Mouse (Mus musculus) CH12.LX (cell line): ENCODE data around the gene Nhlrc4. TPM values are rescaled to one million over a fixed set of nuclear protein-coding genes. Genes with fewer than 3 reads are reported as not detected.

Experiments
- DNase-seq: peaks from one replicate; pipeline ENCODE4 v3.0.0-alpha.2; 2013; ENCODE audit errors: extremely low read depth
- H3K27ac ChIP-seq: 2 replicates; pipeline ENCODE4 v1.5.1; 2012; ENCODE audit warnings: low read depth, mild to moderate bottlenecking, control low read depth, moderate library complexity; ENCODE audit not compliant: insufficient read depth
- H3K27me3 ChIP-seq: replicated peaks from 2 replicates; pipeline ENCODE3; 2012; ENCODE audit warnings: inconsistent platforms
- H3K36me3 ChIP-seq, 2 experiments: replicated peaks in 1 of 2; 2 replicates each; pipeline versions ENCODE3 to v1.6.1; 2012; ENCODE audit warnings: inconsistent platforms in 1 of 2, low read length in 1 of 2, mild to moderate bottlenecking in 1 of 2, mixed read lengths in 1 of 2, moderate library complexity in 1 of 2; ENCODE audit not compliant: control insufficient read depth in 1 of 2, insufficient read depth in 1 of 2
- H3K4me1 ChIP-seq, 2 experiments: 2 replicates each; pipeline ENCODE4 v1.6.1; 2012; ENCODE audit warnings: inconsistent platforms in 1 of 2, moderate library complexity in 1 of 2; ENCODE audit not compliant: insufficient read depth in 2 of 2, control insufficient read depth in 1 of 2
- H3K4me2 ChIP-seq: 2 replicates; pipeline ENCODE4 v1.6.1; 2012; ENCODE audit warnings: low read depth, mild to moderate bottlenecking, control low read depth; ENCODE audit not compliant: poor library complexity, insufficient read depth, severe bottlenecking
- H3K4me3 ChIP-seq, 3 experiments: fragments of 150-350 bp in 1 of 3; sonication (generic) in 1 of 3; replicated peaks in 1 of 3; 2 replicates each; pipeline versions ENCODE3 to v1.5.1; 2011 to 2012; ENCODE audit warnings: low read depth in 2 of 3, low read length in 2 of 3, mild to moderate bottlenecking in 2 of 3, moderate library complexity in 2 of 3, control low read depth in 1 of 3, improper control_type of control experiment in 1 of 3, inconsistent platforms in 1 of 3, mixed read lengths in 1 of 3; ENCODE audit not compliant: poor library complexity in 1 of 3
- H3K79me2 ChIP-seq: replicated peaks from 2 replicates; pipeline ENCODE4 v1.6.1; 2012; ENCODE audit warnings: mild to moderate bottlenecking, moderate library complexity; ENCODE audit not compliant: control insufficient read depth, poor library complexity, insufficient read depth, severe bottlenecking; ENCODE audit errors: extremely low read depth
- H3K9ac ChIP-seq: 2 replicates; pipeline ENCODE4 v1.6.1; 2012; ENCODE audit warnings: low read depth, mild to moderate bottlenecking, control low read depth, moderate library complexity; ENCODE audit not compliant: insufficient read depth
- H3K9me3 ChIP-seq: replicated peaks from 2 replicates; pipeline ENCODE3; 2012; ENCODE audit warnings: low read length, inconsistent platforms, mixed read lengths
- CHD2 ChIP-seq: IDR thresholded peaks from 2 replicates; pipeline ENCODE4 v1.6.1; 2011; ENCODE audit warnings: low read length, improper control_type of control experiment
- CTCF ChIP-seq, 2 experiments: IDR thresholded peaks in 1 of 2; conservative IDR thresholded peaks in 1 of 2; 2 replicates each; pipeline ENCODE4 v1.5.1; 2011 to 2012; ENCODE audit warnings: low read depth in 2 of 2, low read length in 2 of 2, improper control_type of control experiment in 1 of 2, inconsistent platforms in 1 of 2, mild to moderate bottlenecking in 1 of 2, moderate library complexity in 1 of 2
- E2F4 ChIP-seq: IDR thresholded peaks from 2 replicates; pipeline ENCODE4 v1.6.1; 2011; ENCODE audit warnings: low read depth, low read length, improper control_type of control experiment; ENCODE audit not compliant: insufficient replicate concordance
- ELF1 ChIP-seq: IDR thresholded peaks from 2 replicates; pipeline ENCODE4 v1.6.1; 2014; ENCODE audit warnings: low read depth, mild to moderate bottlenecking, inconsistent platforms, low read length, improper control_type of control experiment
- EP300 ChIP-seq: IDR thresholded peaks from 2 replicates; pipeline ENCODE4 v1.6.1; 2011; ENCODE audit warnings: low read length, improper control_type of control experiment
- ETS1 ChIP-seq: conservative IDR thresholded peaks from 2 replicates; pipeline ENCODE4 v1.6.1; 2012; ENCODE audit warnings: low read depth, mild to moderate bottlenecking, inconsistent platforms, low read length, improper control_type of control experiment, moderate library complexity
- GABPA ChIP-seq: IDR thresholded peaks from 2 replicates; pipeline ENCODE4 v1.6.1; 2012; ENCODE audit warnings: low read depth, low read length, improper control_type of control experiment, inconsistent platforms; ENCODE audit not compliant: insufficient replicate concordance
- HCFC1 ChIP-seq: IDR thresholded peaks from 2 replicates; pipeline ENCODE4 v1.6.1; 2012; ENCODE audit warnings: low read depth, mild to moderate bottlenecking, inconsistent platforms, low read length, improper control_type of control experiment
- JUND ChIP-seq: conservative IDR thresholded peaks from 2 replicates; pipeline ENCODE4 v1.6.1; 2011; ENCODE audit warnings: low read depth, low read length, improper control_type of control experiment
- MAFK ChIP-seq: IDR thresholded peaks from 2 replicates; pipeline ENCODE4 v1.6.1; 2011; ENCODE audit warnings: low read length, improper control_type of control experiment; ENCODE audit not compliant: insufficient replicate concordance
- NELFE ChIP-seq: IDR thresholded peaks from 2 replicates; pipeline ENCODE4 v1.6.1; 2011; ENCODE audit warnings: low read depth, low read length, improper control_type of control experiment
- POLR2A ChIP-seq: IDR thresholded peaks from 2 replicates; pipeline ENCODE4 v1.6.1; 2011; ENCODE audit warnings: low read depth, mild to moderate bottlenecking, improper control_type of control experiment, low read length
- SIN3A ChIP-seq: IDR thresholded peaks from 2 replicates; pipeline ENCODE4 v1.6.1; 2012; ENCODE audit warnings: low read length, improper control_type of control experiment, inconsistent platforms
- TBP ChIP-seq: conservative IDR thresholded peaks from 2 replicates; pipeline ENCODE4 v1.6.1; 2011; ENCODE audit warnings: low read depth, low read length, improper control_type of control experiment
- ZC3H11A ChIP-seq: IDR thresholded peaks from 2 replicates; pipeline ENCODE4 v1.6.1; 2012; ENCODE audit warnings: low read depth, mild to moderate bottlenecking, inconsistent platforms, low read length, improper control_type of control experiment
- dilution Hi-C: fragments of 300-500 bp; cut with MboI; formaldehyde crosslinking; loops from 2 replicates; pipeline ENCODE4 v1.14.3; 2020; ENCODE audit warnings: low sequenced_read_pairs; ENCODE audit not compliant: extremely low pct_unique_long_range_greater_than_20kb, extremely low pct_ligation_motif_present
- in situ Hi-C: fragments of 300-500 bp; cut with MboI; formaldehyde crosslinking; loops from 3 replicates; pipeline ENCODE4 v1.14.3; 2019; ENCODE audit warnings: low sequenced_read_pairs, low pct_ligation_motif_present, low pct_unique_long_range_greater_than_20kb, mixed read lengths
- polyA plus RNA-seq: library from polyadenylated mRNA; unstranded; fragments of >175 nt; gene quantifications from 2 replicates; pipeline ENCODE4 v1.2.1, GENCODE M21; 2012; ENCODE audit warnings: low read depth; ENCODE audit not compliant: insufficient read length
- total RNA-seq, 2 experiments: library from RNA; depleted of rRNA; stranded (reverse); fragments of 300-350 nt in 1 of 2; fragments of >200 nt in 1 of 2; gene quantifications; 2 replicates each; pipeline ENCODE4 v1.2.3; 2012 to 2014

The Nhlrc4 gene
- total and polyA plus RNA-seq, 3 experiments: not detected

DNA sequence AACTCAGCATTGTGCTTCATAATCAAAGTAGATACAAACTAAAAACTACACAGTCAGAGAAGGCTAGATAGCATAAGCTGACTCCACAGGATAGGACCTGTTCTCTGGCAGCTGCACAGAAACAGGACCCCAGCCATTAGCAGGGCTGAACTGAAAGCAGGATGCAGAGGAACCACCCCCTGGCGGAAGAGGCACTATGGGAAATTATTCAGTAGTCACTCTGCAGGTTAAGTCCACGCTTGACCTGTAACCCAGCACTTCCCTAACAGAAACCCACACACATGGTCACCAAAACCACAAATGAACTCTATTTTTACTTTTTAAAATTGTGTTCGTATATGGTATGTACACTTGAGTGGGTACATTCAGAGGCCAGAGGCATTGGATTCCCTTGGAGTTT lies 41.7 kb downstream of the Nhlrc4 start:
- Histone ChIP-seq H3K4me3 (peak overlapping the region in 1 of 3 experiments; percentile 30), H3K9me3 (peaks cover 5% of the 10 kb centered on the region), H3K79me2 (peaks cover 7% of the 10 kb centered on the region), H3K4me2 (peak overlapping the region; percentile 19), H3K27ac (peak overlapping the region; percentile 17; the same call in 1 of the 2 replicates), H3K27me3 (no peaks in the 10 kb centered on the region), H3K9ac (no peak overlapping the region), H3K36me3 (peaks cover 11 to 54% of the 10 kb centered on the region in 2 experiments), H3K4me1 (peaks cover 10 to 25% of the 10 kb centered on the region in 2 experiments; a peak in 3 of 4 replicates)
- dilution Hi-C loops: no loop called here
- peak; percentile 34 for DNase-seq
- in situ Hi-C loops: no loop called here
- TF ChIP-seq CTCF (conservative IDR thresholded peaks at IDR 0.05 in 1 of 2, IDR thresholded peaks at IDR 0.05 in 1 of 2; ENCODE audit: low read depth in 2 of 2, low read length in 2 of 2): no peak
- no peak for TF ChIP-seq POLR2A
- TF ChIP-seq TBP: no peak
- TF ChIP-seq GABPA: no peak
- TF ChIP-seq HCFC1: no peak
- TF ChIP-seq MAFK: no peak
- TF ChIP-seq SIN3A: no peak
- TF ChIP-seq CHD2: no peak
- TF ChIP-seq EP300: no peak; the same call in 1 of the 2 replicates
- no peak for TF ChIP-seq NELFE
- TF ChIP-seq ZC3H11A: no peak

DNA sequence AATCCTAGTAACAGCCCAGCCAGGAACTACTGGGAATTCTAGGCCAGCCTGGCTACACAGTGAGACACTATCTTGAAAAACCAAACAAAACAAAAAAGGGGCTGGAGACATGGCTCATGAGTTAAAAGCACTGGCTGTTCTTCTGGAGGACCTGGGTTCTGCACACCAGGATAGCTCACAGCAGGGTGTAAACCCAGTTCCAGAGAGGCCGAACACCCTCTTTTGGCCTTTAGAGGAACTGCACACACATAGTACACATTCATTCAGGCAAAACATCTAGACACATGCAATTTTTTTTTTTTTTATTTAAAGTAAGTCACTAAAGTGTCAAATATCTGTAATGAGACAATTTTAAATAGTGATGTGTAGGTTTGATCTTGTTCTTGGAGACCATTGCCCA lies 44.6 kb downstream of the Nhlrc4 start:
- H3K9ac ChIP-seq: no peak overlapping the region
- H3K79me2 ChIP-seq: peaks cover 3% of the 10 kb centered on the region
- no peak overlapping the region for H3K4me3 ChIP-seq
- peaks cover 12 to 46% of the 10 kb centered on the region in 2 experiments; a peak in 3 of 4 replicates for H3K4me1 ChIP-seq
- dilution Hi-C loops: no loop called here
- in situ Hi-C loops: no loop called here
- TF ChIP-seq MAFK (no peak), HCFC1 (no peak), CTCF (conservative IDR thresholded peaks at IDR 0.05 in 1 of 2, IDR thresholded peaks at IDR 0.05 in 1 of 2; ENCODE audit: low read depth in 2 of 2, low read length in 2 of 2) (0 out of 4 replicates have a peak, but pooled peaks of 1 of the 2 experiments have one; percentile 13)
- peaks cover 5% of the 10 kb centered on the region for H3K9me3 ChIP-seq
- H3K27me3 ChIP-seq: no peaks in the 10 kb centered on the region
- H3K27ac ChIP-seq: no peak overlapping the region
- H3K4me2 ChIP-seq: no peak overlapping the region
- DNase-seq: no peak
- H3K36me3 ChIP-seq: peaks cover 4 to 42% of the 10 kb centered on the region in 2 experiments

DNA sequence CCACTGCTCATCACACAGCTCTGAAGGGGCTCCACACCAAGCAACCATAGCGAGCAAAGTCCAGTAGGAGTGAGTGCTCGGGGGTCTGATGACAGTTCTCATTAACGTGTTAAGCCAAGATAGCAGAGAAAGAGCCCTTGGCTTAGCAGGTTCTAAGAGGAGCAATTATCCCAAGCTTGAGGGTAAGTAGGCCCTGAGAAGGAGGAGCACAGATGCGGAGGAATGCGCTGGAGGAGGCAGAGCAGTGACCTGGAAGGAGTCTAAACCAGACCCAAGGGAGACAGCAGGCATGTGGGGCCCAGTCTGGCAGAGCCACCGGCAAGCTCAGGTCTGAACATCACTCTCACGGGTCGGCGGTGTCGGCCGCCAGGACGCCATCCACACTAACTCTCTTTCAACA lies 48.9 kb downstream of the Nhlrc4 start:
- H3K36me3 ChIP-seq: peaks cover 3 to 44% of the 10 kb centered on the region in 2 experiments
- dilution Hi-C loops: no loop called here
- H3K27me3 ChIP-seq: no peaks in the 10 kb centered on the region
- in situ Hi-C loops: no loop called here
- TF ChIP-seq MAFK (no peak), ELF1 (no peak), ZC3H11A (no peak), NELFE (no peak), GABPA (no peak), JUND (no peak), CHD2 (no peak), ETS1 (no peak), E2F4 (no peak)
- H3K9ac ChIP-seq: no peak overlapping the region
- no peak overlapping the region for H3K4me2 ChIP-seq
- no peak for DNase-seq
- no peak overlapping the region for H3K4me3 ChIP-seq
- peaks cover 8% of the 10 kb centered on the region for H3K79me2 ChIP-seq
- peaks cover 5% of the 10 kb centered on the region for H3K9me3 ChIP-seq
- H3K4me1 ChIP-seq: peaks cover 6 to 35% of the 10 kb centered on the region in 2 experiments; a peak in 3 of 4 replicates
- H3K27ac ChIP-seq: no peak overlapping the region
